Mouse (Mus musculus) cortical plate, adult 2 months (tissue): ENCODE results near the gene Bach2. TPM values are rescaled to one million over a fixed set of nuclear protein-coding genes. Genes with fewer than 3 reads are reported as not detected.

Experiments
- H3K27ac ChIP-seq: fragments of 200-500 bp; 2 replicates; pipeline ENCODE4 v1.5.1; 2012; ENCODE audit warnings: low read length, control low read depth, inconsistent platforms; ENCODE audit not compliant: insufficient read depth
- H3K4me1 ChIP-seq: fragments of 200-500 bp; 2 replicates; pipeline ENCODE4 v1.6.1; 2011; ENCODE audit warnings: low read length; ENCODE audit not compliant: control insufficient read depth, insufficient read depth
- H3K4me3 ChIP-seq: fragments of 200-500 bp; 2 replicates; pipeline ENCODE4 v1.5.1; 2011; ENCODE audit warnings: mild to moderate bottlenecking, low read length, control low read depth; ENCODE audit not compliant: insufficient read depth
- CTCF ChIP-seq: fragments of 200-500 bp; IDR thresholded peaks from 2 replicates; pipeline ENCODE4 v1.5.1; 2011; ENCODE audit warnings: mild to moderate bottlenecking, control low read depth, low read length; ENCODE audit not compliant: insufficient read depth; ENCODE audit errors: extremely low read depth
- POLR2A ChIP-seq: fragments of 200-500 bp; IDR thresholded peaks from 2 replicates; pipeline ENCODE4 v1.6.1; 2011; ENCODE audit warnings: mild to moderate bottlenecking, low read length, control low read depth; ENCODE audit not compliant: insufficient read depth; ENCODE audit errors: extremely low read depth
- polyA plus RNA-seq: library from polyadenylated mRNA; depleted of rRNA; stranded (reverse); fragments of >200 nt; gene quantifications from 2 replicates; pipeline ENCODE4 v1.2.3, GENCODE M21; 2012

Gene Bach2
- polyA plus RNA-seq, 1 experiment, result 5.4 TPM

- Histone ChIP-seq H3K4me3 (peak overlapping the region; percentile 30), H3K4me1 (peaks cover 13% of the 10 kb centered on the region), H3K27ac (peak overlapping the region; percentile 69)
- no peak for TF ChIP-seq POLR2A
- no peak for TF ChIP-seq CTCF
Measured at GRCm38 (mm10) chr4:32530921-32531846, 292.6 kb downstream of the Bach2 start.

GRCm38 (mm10) chr4:32532079-32532478 lies 293.5 kb downstream of the Bach2 start:
- no peak for TF ChIP-seq POLR2A
- TF ChIP-seq CTCF, result no peak
- H3K4me1 ChIP-seq, result peaks cover 11% of the 10 kb centered on the region
- 0 out of 2 replicates have a peak overlapping the region, but pooled peaks have one; percentile 8 for H3K27ac ChIP-seq
- no peak overlapping the region; the same call in 1 of the 2 replicates for H3K4me3 ChIP-seq

- no peak for TF ChIP-seq POLR2A
- no peak for TF ChIP-seq CTCF
- no peak overlapping the region for H3K4me3 ChIP-seq
- H3K27ac ChIP-seq, result no peak overlapping the region
- peaks cover 11% of the 10 kb centered on the region for H3K4me1 ChIP-seq
Measured at GRCm38 (mm10) chr4:32533735-32534134, 295.1 kb downstream of the Bach2 start.

- Histone ChIP-seq H3K27ac (no peak overlapping the region), H3K4me1 (peaks cover 4% of the 10 kb centered on the region; the same call in 1 of the 2 replicates), H3K4me3 (no peak overlapping the region)
- no peak for TF ChIP-seq POLR2A
- no peak for TF ChIP-seq CTCF
Measured at GRCm38 (mm10) chr4:32535626-32536025, 297.0 kb downstream of the Bach2 start.

GRCm38 (mm10) chr4:32536870-32537508 lies 298.4 kb downstream of the Bach2 start:
- Histone ChIP-seq H3K27ac (no peak overlapping the region), H3K4me3 (no peak overlapping the region), H3K4me1 (peaks cover 1% of the 10 kb centered on the region; the same call in 1 of the 2 replicates)
- TF ChIP-seq POLR2A (no peak), CTCF (no peak)

- Histone ChIP-seq H3K4me3 (no peak overlapping the region), H3K27ac (no peak overlapping the region), H3K4me1 (no peaks in the 10 kb centered on the region; the same call in 1 of the 2 replicates)
- TF ChIP-seq POLR2A (no peak), CTCF (peak; percentile 85)
Measured at GRCm38 (mm10) chr4:32538088-32538487, 299.5 kb downstream of the Bach2 start.

- Histone ChIP-seq H3K27ac (no peak overlapping the region), H3K4me3 (no peak overlapping the region), H3K4me1 (no peaks in the 10 kb centered on the region; the same call in 1 of the 2 replicates)
- TF ChIP-seq POLR2A (no peak), CTCF (no peak)
Measured at GRCm38 (mm10) chr4:32538488-32538887, 299.9 kb downstream of the Bach2 start.

- no peak overlapping the region for H3K4me3 ChIP-seq
- no peaks in the 10 kb centered on the region; the same call in 1 of the 2 replicates for H3K4me1 ChIP-seq
- no peak overlapping the region for H3K27ac ChIP-seq
- no peak for TF ChIP-seq CTCF
- TF ChIP-seq POLR2A, result no peak
Measured at GRCm38 (mm10) chr4:32538987-32539386, 300.4 kb downstream of the Bach2 start.

GRCm38 (mm10) chr4:32544821-32545545 lies 306.4 kb downstream of the Bach2 start:
- peaks cover 5% of the 10 kb centered on the region for H3K4me1 ChIP-seq
- no peak overlapping the region for H3K4me3 ChIP-seq
- TF ChIP-seq CTCF, result no peak
- no peak for TF ChIP-seq POLR2A
- no peak overlapping the region for H3K27ac ChIP-seq
